In genomic region chr11:119084446-119085278, GRCm38 (mm10) we compare ENCODE assay signal across 8 mouse cellular contexts. TPM values are rescaled to one million over a fixed set of nuclear protein-coding genes. Genes with fewer than 3 reads are reported as not detected.
DNase-seq lines count a peak whose midpoint lies in the region; ATAC-seq lines count a peak whose summit lies in the region.

No protein-coding gene starts in this region.

- H3K9ac ChIP-seq in embryonic facial prominence, embryonic 11.5 days (replicated peaks; ENCODE audit: low read length): peak overlapping the region; percentile 56

- ATAC-seq in embryonic facial prominence, embryonic 11.5 days (replicated peaks; ENCODE audit: insufficient number of reproducible peaks, low FRiP score, low TSS enrichment, low read depth): no peak

- intact Hi-C loops in heart, postnatal 36 days (cut with DNase I): loop anchor here (1.0 kb wide), 1 partner anchor 30 kb away; no protein-coding TSS in a partner anchor

- DNase-seq in adrenal gland, adult (ENCODE audit: inconsistent age in 2 of 2, low spot score in 1 of 2): peak; percentile 51 to 86
- no peak for DNase-seq in adrenal gland, postnatal 4 days (ENCODE audit: low spot score in 2 of 2)
- peak; percentile 63 for DNase-seq in adipocyte (ENCODE audit: low spot score)
- DNase-seq in embryonic facial prominence, embryonic 11.5 days (ENCODE audit: low spot score): peak; percentile 62
- DNase-seq in heart, postnatal 36 days: peak; percentile 40 to 72
- peak; percentile 43 to 48 for DNase-seq in layer of hippocampus, postnatal 25 days (ENCODE audit: extremely low spot score in 1 of 2, low spot score in 1 of 2)
- DNase-seq in lung, postnatal 4 days: peak; percentile 58 to 63
- DNase-seq in telencephalon, adult 2 months (ENCODE audit: low read depth, low spot score): peak; percentile 28

- H3K36me3 ChIP-seq in embryonic facial prominence, embryonic 11.5 days (replicated peaks; ENCODE audit: control insufficient read depth, insufficient read depth, low read depth, low read length): no peaks in the 10 kb centered on the region; the same call in 1 of the 2 replicates

- peaks cover 48% of the 10 kb centered on the region for H3K4me1 ChIP-seq in embryonic facial prominence, embryonic 11.5 days (ENCODE audit: control insufficient read depth, insufficient read depth, low read length)

- 1% methylated on average over 18 of the region's 18 CpGs for WGBS in embryonic facial prominence, embryonic 11.5 days

- H3K27me3 ChIP-seq in embryonic facial prominence, embryonic 11.5 days (ENCODE audit: control insufficient read depth, insufficient read depth, low read length): peaks cover 71% of the 10 kb centered on the region

- no peaks in the 10 kb centered on the region for H3K9me3 ChIP-seq in embryonic facial prominence, embryonic 11.5 days (replicated peaks; ENCODE audit: control insufficient read depth, low read length)

- H3K4me3 ChIP-seq in embryonic facial prominence, embryonic 11.5 days (ENCODE audit: low read depth, low read length): peak overlapping the region; percentile 84

- H3K27ac ChIP-seq in embryonic facial prominence, embryonic 11.5 days (replicated peaks; ENCODE audit: low read depth, low read length): no peak overlapping the region

- H3K4me2 ChIP-seq in embryonic facial prominence, embryonic 11.5 days (ENCODE audit: low read depth, low read length): peak overlapping the region; percentile 73

RNA-seq across cellular contexts. Expression of gene Cbx4, which starts 1.4 kb away (rescaled TPM):
- total RNA-seq in adrenal gland, postnatal 4 days (2021): 10 to 100 TPM; 69.7 to 76.8 TPM
- 4.4 and 4.8 TPM in 2 replicates for polyA plus RNA-seq in embryonic facial prominence, embryonic 11.5 days (2014; fragmentation: Nextera tagmentation; extraction: Ambion mirVana)
- total RNA-seq in heart, postnatal 36 days (2021): 10 to 100 TPM; 11.5 to 13.6 TPM
- 10 to 100 TPM; 62.1 to 67.7 TPM for total RNA-seq in layer of hippocampus, postnatal 25 days (2021)

RNA-seq across cellular contexts. Expression of gene Cbx8, which starts 43.9 kb away (rescaled TPM):
- total RNA-seq in adrenal gland, postnatal 4 days (2021): 10 to 100 TPM; 10.8 to 15.5 TPM
- polyA plus RNA-seq in embryonic facial prominence, embryonic 11.5 days (2014; fragmentation: Nextera tagmentation; extraction: Ambion mirVana): 10.3 and 12.2 TPM in 2 replicates
- total RNA-seq in heart, postnatal 36 days (2021): 1 to 10 TPM; 5.3 to 9.1 TPM
- 10 to 100 TPM; 13.8 to 16.7 TPM for total RNA-seq in layer of hippocampus, postnatal 25 days (2021)

Comparison
In these comparisons a context has a peak if more than half of its experiments do, and no peak if none do; other contexts are left out.
1. DNase-seq: peak in adrenal gland, adult (2 of 2), adipocyte (single experiment), embryonic facial prominence, embryonic 11.5 days (single experiment), heart, postnatal 36 days (2 of 2), layer of hippocampus, postnatal 25 days (2 of 2), lung, postnatal 4 days (2 of 2) and telencephalon, adult 2 months (single experiment); none in adrenal gland, postnatal 4 days (0 of 2).
2. RNA of gene Cbx4, which starts 1.4 kb away (total RNA-seq): 69.7 to 76.8 TPM in adrenal gland, postnatal 4 days and 62.1 to 67.7 TPM in layer of hippocampus, postnatal 25 days; 11.5 to 13.6 TPM in heart, postnatal 36 days; every median in the first group is over 4 times any median in the second.